Mouse (Mus musculus): ENCODE results near the gene Dact2.

DNA sequence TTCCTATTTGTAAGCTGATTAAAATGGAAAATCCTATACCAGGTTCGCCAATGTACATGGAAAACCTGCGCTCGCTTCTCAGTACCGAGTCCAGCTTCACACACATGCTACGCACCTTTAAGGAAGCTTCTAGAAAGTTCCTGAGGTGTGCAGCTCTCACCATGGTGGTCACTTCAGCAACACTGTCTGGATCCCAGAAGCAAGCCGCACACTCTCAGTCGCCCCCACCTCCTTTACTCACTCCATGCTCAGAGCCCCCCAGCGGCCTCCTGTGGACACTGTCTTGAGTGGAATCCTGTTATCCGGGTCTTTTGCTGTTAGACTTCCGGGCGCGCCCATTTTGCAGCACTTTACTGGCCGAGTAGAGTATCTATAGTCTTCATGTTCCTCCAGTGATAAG lies at the start of gene Dact2:
- TF ChIP-seq POLR2A (IDR thresholded peaks at IDR 0.05; ENCODE audit: low read depth, low read length): no peak
- TF ChIP-seq CTCF (IDR thresholded peaks at IDR 0.05; ENCODE audit: extremely low read depth, insufficient read depth, insufficient read length, insufficient replicate concordance): no peak

Data from spleen, adult 2 months (tissue).